Mouse (Mus musculus): ENCODE measurements around the gene Bzw1.
A peak's percentile ranks its signal among the peaks of the same experiment; 100 is the strongest.
"Not testable (repeated sequence)": the region's sequence is repeated elsewhere in the genome, so short reads cannot be mapped to it uniquely, and the experiment has no call there.

The Bzw1 gene

GRCm38 (mm10) chr1:58392652-58393283 is at the start of gene Bzw1:
Gene Bzw1, plus strand, starts transcription at chr1:58392898.
- peak; percentile 90 to 91 for DNase-seq (ENCODE audit: low spot score in 2 of 2)

GRCm38 (mm10) chr1:58343861-58344260 is 48.8 kb upstream of the Bzw1 start:
- DNase-seq (ENCODE audit: low spot score in 2 of 2), result no peak

GRCm38 (mm10) chr1:58344570-58344969 is 48.1 kb upstream of the Bzw1 start:
- DNase-seq (ENCODE audit: low spot score in 2 of 2), result no peak

- DNase-seq (ENCODE audit: low spot score in 2 of 2), result no peak
Observed at GRCm38 (mm10) chr1:58346159-58346558, 46.5 kb upstream of the Bzw1 start.

DNA sequence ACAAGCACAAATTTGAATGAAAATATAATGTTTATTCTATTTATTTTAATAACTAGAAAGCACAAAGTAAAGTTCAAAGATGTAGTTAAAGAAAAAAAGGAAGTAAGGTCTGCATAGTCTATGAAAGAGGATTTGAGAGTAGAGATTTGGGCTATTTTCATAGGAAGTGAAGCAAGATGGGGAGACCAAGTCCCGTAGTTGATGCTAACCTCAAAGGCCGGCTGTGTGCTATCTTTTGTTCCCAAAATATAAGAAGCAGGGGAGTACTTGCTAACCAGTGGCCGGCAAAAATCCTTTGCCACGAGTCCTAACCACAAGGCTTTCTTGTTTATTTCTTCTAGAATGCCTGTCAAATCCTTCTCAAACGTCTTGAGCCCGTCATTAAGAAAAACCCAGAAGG is 44.0 kb upstream of the Bzw1 start:
- no peak for DNase-seq (ENCODE audit: low spot score in 2 of 2)

DNA sequence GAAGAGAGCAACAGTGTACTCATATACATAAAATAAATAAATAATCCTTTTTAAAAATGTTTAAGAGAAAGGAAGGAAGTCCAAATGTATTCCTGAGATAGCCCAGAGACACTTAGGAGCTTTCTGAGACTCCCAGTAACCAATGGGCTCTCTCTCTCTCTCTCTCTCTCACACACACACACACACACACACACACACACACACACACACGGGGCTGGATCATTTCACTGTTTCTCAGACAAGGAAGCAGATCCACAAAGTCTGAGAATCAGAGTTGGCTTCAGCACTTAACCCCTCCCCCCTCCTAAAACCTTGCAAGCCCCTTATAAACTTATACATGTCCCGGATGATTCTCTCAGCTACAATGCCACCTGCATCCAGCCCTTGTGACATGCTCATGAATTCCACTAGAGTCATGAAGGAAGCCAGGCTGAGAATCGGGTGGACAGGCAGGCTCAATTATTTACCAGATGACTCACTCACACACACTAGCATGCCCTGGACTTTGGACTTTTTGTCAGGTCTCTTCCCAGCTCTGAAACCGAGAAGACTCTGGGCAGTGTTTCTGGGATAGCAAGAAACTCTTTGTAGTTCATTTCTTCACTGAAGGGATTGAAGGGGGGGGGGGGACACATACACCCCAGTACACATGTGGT is 39.3 kb upstream of the Bzw1 start:
- no peak for DNase-seq (ENCODE audit: low spot score in 2 of 2)

- DNase-seq (ENCODE audit: low spot score in 2 of 2), result peak in 1 of 2 experiments; percentile 14
Observed at GRCm38 (mm10) chr1:58358958-58359901, 33.5 kb upstream of the Bzw1 start.

- DNase-seq (ENCODE audit: low spot score in 2 of 2), result no peak
Observed at GRCm38 (mm10) chr1:58362296-58362695, 30.4 kb upstream of the Bzw1 start.

DNA sequence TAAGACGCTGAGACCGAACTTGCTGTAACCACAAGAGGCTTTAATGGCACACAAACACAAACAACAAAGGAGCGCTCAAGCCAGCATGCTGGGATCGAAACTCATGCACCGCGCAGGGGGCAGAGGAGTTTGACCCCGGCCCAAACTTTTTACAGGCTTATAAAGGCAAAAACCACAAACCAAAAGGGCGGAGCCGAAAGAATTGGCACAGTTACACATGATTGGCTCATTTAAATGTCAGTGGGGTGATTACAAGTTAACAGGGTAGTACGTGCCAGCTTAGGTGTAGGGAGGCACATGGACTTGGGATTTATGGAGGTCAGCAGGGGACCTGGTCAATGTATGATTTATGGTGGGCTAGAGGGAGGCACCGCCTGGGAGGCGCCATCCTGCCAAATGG is 28.1 kb upstream of the Bzw1 start:
- no peak for DNase-seq (ENCODE audit: low spot score in 2 of 2)

- DNase-seq (ENCODE audit: low spot score in 2 of 2), result no peak
Observed at GRCm38 (mm10) chr1:58365829-58366228, 26.9 kb upstream of the Bzw1 start.

GRCm38 (mm10) chr1:58366737-58367471 is 25.8 kb upstream of the Bzw1 start:
- DNase-seq (ENCODE audit: low spot score in 2 of 2), result no peak

DNA sequence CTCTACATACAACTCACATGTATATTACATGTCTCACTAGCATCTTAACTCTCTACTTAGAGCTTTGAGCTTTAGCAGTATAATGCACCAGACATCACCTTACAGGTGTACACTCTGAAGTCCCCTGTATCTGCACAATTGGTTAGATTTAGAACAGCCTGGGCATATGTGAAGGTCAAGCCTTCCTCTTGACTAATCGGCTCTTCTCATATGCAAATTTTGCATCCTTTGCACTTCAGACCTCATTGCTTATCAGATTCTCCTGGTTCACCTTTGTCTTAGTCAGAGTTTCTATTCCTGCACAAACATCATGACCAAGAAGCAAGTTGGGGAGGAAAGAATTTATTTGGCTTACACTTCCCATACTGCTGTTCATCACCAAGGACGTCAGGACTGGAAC is 23.0 kb upstream of the Bzw1 start:
- no peak for DNase-seq (ENCODE audit: low spot score in 2 of 2)

- DNase-seq (ENCODE audit: low spot score in 2 of 2), result not testable (repeated sequence)
Observed at GRCm38 (mm10) chr1:58374266-58374665, 18.4 kb upstream of the Bzw1 start.

- DNase-seq (ENCODE audit: low spot score in 2 of 2), result no peak
Observed at GRCm38 (mm10) chr1:58375574-58376147, 17.0 kb upstream of the Bzw1 start.

DNA sequence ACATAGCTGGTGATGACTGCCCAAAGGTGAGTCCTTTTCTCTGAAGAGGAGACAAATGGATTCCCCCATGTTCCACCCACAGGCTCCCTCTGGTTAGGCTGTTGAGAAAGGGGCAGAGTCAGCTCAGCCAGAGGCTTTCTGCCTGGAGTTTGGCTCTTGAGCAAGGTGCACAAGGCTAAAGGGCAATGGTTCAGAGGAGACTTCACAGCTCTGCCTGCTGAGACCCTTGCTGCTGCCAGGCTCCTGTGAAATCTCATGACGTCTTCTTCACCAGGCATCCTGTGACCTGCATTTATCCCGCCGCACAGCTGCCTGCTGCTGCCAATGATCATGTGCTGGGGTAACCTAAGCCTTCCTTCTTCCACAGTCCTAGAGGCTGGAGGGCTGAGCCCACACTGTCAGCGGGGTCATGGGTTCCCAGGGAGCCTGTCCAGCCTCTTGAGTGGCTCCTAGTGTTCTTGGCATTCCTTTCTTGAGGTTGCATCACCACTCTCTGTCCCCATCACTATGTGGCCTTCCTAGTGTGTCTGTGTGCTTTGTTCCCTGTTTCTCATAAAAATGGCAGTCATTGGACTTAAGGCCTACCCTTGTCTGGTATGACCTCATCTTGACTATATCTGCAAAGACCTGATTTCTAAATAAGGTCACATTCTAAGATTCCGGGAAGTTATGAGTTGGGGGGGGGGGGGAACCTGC is 10.0 kb upstream of the Bzw1 start:
- no peak for DNase-seq (ENCODE audit: low spot score in 2 of 2)

- DNase-seq (ENCODE audit: low spot score in 2 of 2), result no peak
Observed at GRCm38 (mm10) chr1:58391421-58392267, 1.1 kb upstream of the Bzw1 start.

DNA sequence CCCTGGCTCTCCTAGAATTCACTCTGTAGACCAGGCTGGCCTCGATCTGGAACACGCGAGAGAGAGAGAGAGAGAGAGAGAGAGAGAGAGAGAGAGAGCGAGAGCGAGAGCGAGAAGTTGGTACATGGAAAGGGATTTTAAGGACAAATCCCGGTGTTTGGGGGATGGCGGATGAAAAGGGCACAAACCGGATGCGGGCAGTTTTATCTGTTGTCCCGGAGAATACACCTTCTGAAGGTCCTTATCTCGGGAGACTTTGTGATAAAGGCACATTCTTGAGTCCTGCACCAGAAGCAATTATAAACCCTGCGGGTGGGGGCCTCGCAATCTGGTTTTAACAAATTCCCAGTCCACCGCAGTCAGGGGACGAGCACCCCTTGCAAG is 438 bp upstream of the Bzw1 start:
- no peak for DNase-seq (ENCODE audit: low spot score in 2 of 2)

DNA sequence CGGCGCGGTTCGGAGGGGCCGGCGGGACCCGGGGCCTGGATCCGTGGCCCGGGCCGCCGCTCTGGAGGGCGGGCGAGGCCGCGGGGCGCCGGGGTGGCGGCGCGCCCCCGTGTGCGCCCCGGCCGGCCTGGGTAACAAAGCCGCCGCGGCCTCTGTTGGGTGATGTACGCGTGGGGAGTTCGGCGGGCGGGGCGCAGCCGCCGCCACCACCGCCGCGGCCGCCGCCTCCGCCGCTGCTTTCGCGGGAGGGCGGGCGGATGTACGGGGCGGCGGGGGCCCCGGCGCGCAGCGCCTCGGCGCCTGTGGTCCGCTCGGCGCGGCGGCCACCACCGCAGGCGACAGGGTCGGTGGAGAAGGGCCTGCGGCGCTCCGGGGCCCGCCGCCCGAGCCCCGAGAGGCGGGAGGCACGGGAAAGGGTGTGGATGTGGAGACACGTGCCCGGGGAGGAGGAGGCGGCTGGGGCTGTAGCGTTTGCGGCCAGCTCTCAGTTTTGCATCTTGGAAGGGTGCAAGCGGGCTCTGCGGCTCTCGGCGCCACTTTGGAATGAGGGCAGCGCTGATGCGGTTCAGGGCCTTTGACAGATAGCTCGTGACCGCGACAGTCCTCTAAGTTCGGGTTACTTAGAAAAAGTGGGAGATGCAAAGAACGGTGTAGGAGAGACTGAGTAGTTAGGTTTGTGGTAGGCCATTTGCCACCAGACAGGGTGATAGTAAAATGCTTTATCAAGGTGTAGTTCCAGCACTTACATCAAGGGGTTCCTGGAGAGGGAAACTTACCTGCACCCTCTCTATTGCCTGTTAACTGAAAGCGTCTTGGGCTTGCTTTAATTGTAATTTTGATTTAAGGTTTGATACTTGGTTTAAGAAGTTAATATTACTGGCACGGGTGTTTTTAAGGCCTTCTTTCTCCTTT is 842 bp downstream of the Bzw1 start:
- DNase-seq (ENCODE audit: low spot score in 2 of 2), result peak; percentile 36 to 49

- no peak for DNase-seq (ENCODE audit: low spot score in 2 of 2)
Observed at GRCm38 (mm10) chr1:58395341-58395740, 2.6 kb downstream of the Bzw1 start.

All from frontal cortex, postnatal 10 days (tissue).